Mouse (Mus musculus) urinary bladder, adult 18-20 months (tissue): ENCODE measurements at regions not wholly inside any gene's neighbourhood (a gene's known extent, or its start where the extent isn't known, plus 50 kb on each side); places are given as distances from the start of the nearest gene placed in this dataset.
A peak's percentile ranks its signal among the peaks of the same experiment; 100 is the strongest.

Experiments used
- DNase-seq, 2 experiments: peaks; one replicate each; pipeline ENCODE4 v3.0.0; 2022; ENCODE audit warnings: low spot score in 2 of 2, mixed read lengths in 2 of 2

- no peak for DNase-seq
Observed at GRCm38 (mm10) chr15:57187840-57188457, 289.5 kb downstream of the Slc22a22 start.

- no peak for DNase-seq
Observed at GRCm38 (mm10) chr15:57179138-57179537, 298.3 kb downstream of the Slc22a22 start.

GRCm38 (mm10) chr15:57172723-57173122, 304.7 kb downstream of the Slc22a22 start:
- no peak for DNase-seq

GRCm38 (mm10) chr15:57162401-57163343, 314.8 kb downstream of the Slc22a22 start:
- no peak for DNase-seq

GRCm38 (mm10) chr15:57140130-57140750, 337.2 kb downstream of the Slc22a22 start:
- DNase-seq, result peak; percentile 4 to 20

- DNase-seq, result no peak
Observed at GRCm38 (mm10) chr15:57104711-57105110, 372.7 kb downstream of the Slc22a22 start.

GRCm38 (mm10) chr15:57097309-57097708, 380.1 kb downstream of the Slc22a22 start:
- DNase-seq, result no peak

GRCm38 (mm10) chr15:57079806-57080205, 397.6 kb downstream of the Slc22a22 start:
- DNase-seq, result no peak

- no peak for DNase-seq
Observed at GRCm38 (mm10) chr15:57073776-57074175, 403.6 kb downstream of the Slc22a22 start.

- DNase-seq, result no peak
Observed at GRCm38 (mm10) chr15:57061502-57061901, 415.9 kb downstream of the Slc22a22 start.

GRCm38 (mm10) chr15:57059550-57060195, 417.8 kb downstream of the Slc22a22 start:
- no peak for DNase-seq

- DNase-seq, result no peak
Observed at GRCm38 (mm10) chr15:57052287-57052686, 425.1 kb downstream of the Slc22a22 start.

GRCm38 (mm10) chr15:57036806-57037566, 440.4 kb downstream of the Slc22a22 start:
- no peak for DNase-seq

- no peak for DNase-seq
Observed at GRCm38 (mm10) chr15:57033012-57033411, 444.4 kb downstream of the Slc22a22 start.
